Mouse (Mus musculus): ENCODE data around the gene Tnni1. TPM values are rescaled to one million over a fixed set of nuclear protein-coding genes. Genes with fewer than 3 reads are reported as not detected.

Gene Tnni1
- polyA plus RNA-seq, 1 experiment from 2014 or later, result 246 TPM

GRCm38 (mm10) chr1:135770237-135770636 lies 9.0 kb upstream of the Tnni1 start:
- Histone ChIP-seq H3K9ac (no peak overlapping the region), H3K4me1 (peaks cover 51% of the 10 kb centered on the region), H3K27ac (0 out of 2 replicates have a peak overlapping the region, but pooled peaks have one; percentile 0), H3K4me2 (replicated peaks) (no peak overlapping the region), H3K36me3 (peaks cover 24% of the 10 kb centered on the region), H3K27me3 (no peaks in the 10 kb centered on the region), H3K9me3 (no peaks in the 10 kb centered on the region), H3K4me3 (no peak overlapping the region)
- no peak for ATAC-seq (ENCODE audit: low FRiP score, low read depth)
- WGBS, result 64% methylated on average over 7 of the region's 7 CpGs

GRCm38 (mm10) chr1:135770896-135771572 lies 8.2 kb upstream of the Tnni1 start:
- H3K36me3 ChIP-seq, result peaks cover 24% of the 10 kb centered on the region
- no peak overlapping the region for H3K4me3 ChIP-seq
- H3K4me1 ChIP-seq, result peaks cover 46% of the 10 kb centered on the region
- ATAC-seq (ENCODE audit: low FRiP score, low read depth), result no peak
- 58% methylated on average over 12 of the region's 12 CpGs for WGBS
- H3K4me2 ChIP-seq (replicated peaks), result no peak overlapping the region; the same call in 1 of the 2 replicates
- H3K9me3 ChIP-seq, result no peaks in the 10 kb centered on the region
- peak overlapping the region; percentile 0; the same call in 1 of the 2 replicates for H3K27ac ChIP-seq
- H3K27me3 ChIP-seq, result no peaks in the 10 kb centered on the region
- H3K9ac ChIP-seq, result no peak overlapping the region

- Histone ChIP-seq H3K9ac (no peak overlapping the region), H3K4me1 (peaks cover 42% of the 10 kb centered on the region), H3K27me3 (no peaks in the 10 kb centered on the region), H3K9me3 (no peaks in the 10 kb centered on the region), H3K4me3 (no peak overlapping the region), H3K36me3 (peaks cover 24% of the 10 kb centered on the region), H3K4me2 (replicated peaks) (no peak overlapping the region), H3K27ac (no peak overlapping the region)
- WGBS, result 69% methylated on average over 8 of the region's 8 CpGs
- ATAC-seq (ENCODE audit: low FRiP score, low read depth), result no peak
These were observed 7.7 kb upstream of the Tnni1 start for GRCm38 (mm10) chr1:135771573-135771970.

- peaks cover 26% of the 10 kb centered on the region for H3K4me1 ChIP-seq
- no peak overlapping the region for H3K9ac ChIP-seq
- H3K27me3 ChIP-seq, result no peaks in the 10 kb centered on the region
- no peak overlapping the region for H3K4me2 ChIP-seq (replicated peaks)
- no peak overlapping the region for H3K27ac ChIP-seq
- no peak for ATAC-seq (ENCODE audit: low FRiP score, low read depth)
- no peaks in the 10 kb centered on the region for H3K36me3 ChIP-seq
- H3K9me3 ChIP-seq, result no peaks in the 10 kb centered on the region
- H3K4me3 ChIP-seq, result no peak overlapping the region
These were observed 2.6 kb upstream of the Tnni1 start for GRCm38 (mm10) chr1:135776596-135776995.

- Histone ChIP-seq H3K27me3 (no peaks in the 10 kb centered on the region), H3K27ac (no peak overlapping the region), H3K9ac (no peak overlapping the region), H3K36me3 (no peaks in the 10 kb centered on the region), H3K4me2 (replicated peaks) (no peak overlapping the region), H3K4me3 (no peak overlapping the region), H3K4me1 (peaks cover 26% of the 10 kb centered on the region), H3K9me3 (no peaks in the 10 kb centered on the region)
- WGBS, result 84% methylated on average over 1 of the region's 1 CpGs
- ATAC-seq (ENCODE audit: low FRiP score, low read depth), result no peak
These were observed 2.2 kb upstream of the Tnni1 start for GRCm38 (mm10) chr1:135777046-135777445.

- Histone ChIP-seq H3K9ac (peak overlapping the region; percentile 26; the same call in 1 of the 2 replicates), H3K4me2 (replicated peaks) (no peak overlapping the region), H3K27ac (no peak overlapping the region), H3K9me3 (no peaks in the 10 kb centered on the region), H3K27me3 (no peaks in the 10 kb centered on the region), H3K4me3 (no peak overlapping the region), H3K36me3 (no peaks in the 10 kb centered on the region), H3K4me1 (peaks cover 26% of the 10 kb centered on the region)
- 36% methylated on average over 4 of the region's 4 CpGs for WGBS
- no peak for ATAC-seq (ENCODE audit: low FRiP score, low read depth)
These were observed 1.4 kb downstream of the Tnni1 start for GRCm38 (mm10) chr1:135780649-135781048.

GRCm38 (mm10) chr1:135781220-135781619 lies 2.0 kb downstream of the Tnni1 start:
- ATAC-seq (ENCODE audit: low FRiP score, low read depth), result peak; percentile 45; the same call in 1 of the 2 replicates
- H3K27me3 ChIP-seq, result no peaks in the 10 kb centered on the region

GRCm38 (mm10) chr1:135782816-135783215 lies 3.6 kb downstream of the Tnni1 start:
- no peak for ATAC-seq (ENCODE audit: low FRiP score, low read depth)
- no peaks in the 10 kb centered on the region for H3K36me3 ChIP-seq
- whole genome bisulfite sequencing, result 77% methylated on average over 10 of the region's 10 CpGs

More at GRCm38 (mm10) chr1:135781220-135781619, 2.0 kb downstream of the Tnni1 start:
- Histone ChIP-seq H3K4me2 (replicated peaks) (no peak overlapping the region), H3K4me1 (peaks cover 26% of the 10 kb centered on the region), H3K9me3 (no peaks in the 10 kb centered on the region), H3K9ac (no peak overlapping the region), H3K27ac (no peak overlapping the region), H3K4me3 (no peak overlapping the region), H3K36me3 (no peaks in the 10 kb centered on the region)
- WGBS, result 13% methylated on average over 13 of the region's 13 CpGs

GRCm38 (mm10) chr1:135787799-135788198 lies 8.6 kb downstream of the Tnni1 start:
- no peaks in the 10 kb centered on the region for H3K36me3 ChIP-seq
- no peak for ATAC-seq (ENCODE audit: low FRiP score, low read depth)
- H3K27ac ChIP-seq, result no peak overlapping the region
- H3K27me3 ChIP-seq, result 0 out of 2 replicates have a peak, but pooled peaks cover 4% of the 10 kb centered on the region
- WGBS, result 49% methylated on average over 3 of the region's 3 CpGs
- H3K9me3 ChIP-seq, result no peaks in the 10 kb centered on the region
- peaks cover 4% of the 10 kb centered on the region; the same call in 1 of the 2 replicates for H3K4me1 ChIP-seq
- no peak overlapping the region for H3K4me3 ChIP-seq
- H3K4me2 ChIP-seq (replicated peaks), result no peak overlapping the region
- no peak overlapping the region for H3K9ac ChIP-seq

More at GRCm38 (mm10) chr1:135782816-135783215, 3.6 kb downstream of the Tnni1 start:
- Histone ChIP-seq H3K9ac (no peak overlapping the region), H3K27me3 (no peaks in the 10 kb centered on the region), H3K4me3 (no peak overlapping the region), H3K4me2 (replicated peaks) (no peak overlapping the region), H3K4me1 (peaks cover 26% of the 10 kb centered on the region), H3K27ac (no peak overlapping the region), H3K9me3 (no peaks in the 10 kb centered on the region)

- no peak overlapping the region for H3K9ac ChIP-seq
- 30% methylated on average over 10 of the region's 10 CpGs for WGBS
- ATAC-seq (ENCODE audit: low FRiP score, low read depth), result no peak
These were observed 9.5 kb downstream of the Tnni1 start for GRCm38 (mm10) chr1:135788708-135789107.

GRCm38 (mm10) chr1:135789815-135790214 lies 10.6 kb downstream of the Tnni1 start:
- no peaks in the 10 kb centered on the region for H3K9me3 ChIP-seq
- no peak overlapping the region for H3K9ac ChIP-seq
- no peak overlapping the region for H3K27ac ChIP-seq
- no peaks in the 10 kb centered on the region for H3K36me3 ChIP-seq
- H3K4me1 ChIP-seq, result peaks cover 20% of the 10 kb centered on the region
- H3K27me3 ChIP-seq, result peaks cover 20% of the 10 kb centered on the region
- H3K4me3 ChIP-seq, result no peak overlapping the region
- 17% methylated on average over 5 of the region's 5 CpGs for WGBS
- H3K4me2 ChIP-seq (replicated peaks), result no peak overlapping the region
- no peak for ATAC-seq (ENCODE audit: low FRiP score, low read depth)

More at GRCm38 (mm10) chr1:135788708-135789107, 9.5 kb downstream of the Tnni1 start:
- no peak overlapping the region for H3K27ac ChIP-seq
- peaks cover 9% of the 10 kb centered on the region for H3K4me1 ChIP-seq
- no peaks in the 10 kb centered on the region for H3K36me3 ChIP-seq
- 0 out of 2 replicates have a peak overlapping the region, but pooled peaks have one; percentile 15 for H3K4me2 ChIP-seq (replicated peaks)
- H3K27me3 ChIP-seq, result peaks cover 10% of the 10 kb centered on the region; the same call in 1 of the 2 replicates
- H3K4me3 ChIP-seq, result no peak overlapping the region
- H3K9me3 ChIP-seq, result no peaks in the 10 kb centered on the region

GRCm38 (mm10) chr1:135792143-135792939 lies 13.1 kb downstream of the Tnni1 start:
- no peaks in the 10 kb centered on the region for H3K36me3 ChIP-seq
- H3K9me3 ChIP-seq, result no peaks in the 10 kb centered on the region
- 62% methylated on average over 13 of the region's 13 CpGs for WGBS
- H3K4me1 ChIP-seq, result peaks cover 22% of the 10 kb centered on the region
- ATAC-seq (ENCODE audit: low FRiP score, low read depth), result no peak
- no peak overlapping the region for H3K27ac ChIP-seq
- no peak overlapping the region for H3K9ac ChIP-seq
- H3K27me3 ChIP-seq, result peaks cover 27% of the 10 kb centered on the region
- no peak overlapping the region for H3K4me3 ChIP-seq
- no peak overlapping the region for H3K4me2 ChIP-seq (replicated peaks)
